Mouse (Mus musculus): ENCODE data around the gene Pgbd5.

DNA sequence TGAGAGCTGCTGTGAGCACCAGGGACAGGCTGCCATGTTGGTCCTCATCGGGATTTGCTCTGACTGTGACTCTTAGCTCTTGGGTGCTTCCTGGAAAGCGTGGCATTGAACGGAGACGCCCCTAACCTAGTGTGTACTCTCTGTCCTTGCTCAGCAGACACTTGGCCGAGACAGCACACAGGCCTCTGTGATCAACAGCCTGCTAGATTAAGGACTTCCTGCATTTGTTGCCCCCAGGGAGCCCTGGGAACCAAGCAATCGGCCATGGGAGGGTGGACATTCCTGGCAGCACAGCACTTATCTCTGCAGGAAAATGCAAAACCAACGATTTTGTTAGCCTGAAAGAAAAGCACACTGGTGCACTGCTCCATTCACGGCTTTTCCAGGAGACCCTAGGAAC is 18.0 kb downstream of the Pgbd5 start:
- TF ChIP-seq TAL1 (IDR thresholded peaks at IDR 0.05; ENCODE audit: low read length) (no peak), GATA1 (IDR thresholded peaks at IDR 0.05; ENCODE audit: low read length) (no peak)
